Mouse (Mus musculus): ENCODE measurements around the gene Mdn1.

The Mdn1 gene

DNA sequence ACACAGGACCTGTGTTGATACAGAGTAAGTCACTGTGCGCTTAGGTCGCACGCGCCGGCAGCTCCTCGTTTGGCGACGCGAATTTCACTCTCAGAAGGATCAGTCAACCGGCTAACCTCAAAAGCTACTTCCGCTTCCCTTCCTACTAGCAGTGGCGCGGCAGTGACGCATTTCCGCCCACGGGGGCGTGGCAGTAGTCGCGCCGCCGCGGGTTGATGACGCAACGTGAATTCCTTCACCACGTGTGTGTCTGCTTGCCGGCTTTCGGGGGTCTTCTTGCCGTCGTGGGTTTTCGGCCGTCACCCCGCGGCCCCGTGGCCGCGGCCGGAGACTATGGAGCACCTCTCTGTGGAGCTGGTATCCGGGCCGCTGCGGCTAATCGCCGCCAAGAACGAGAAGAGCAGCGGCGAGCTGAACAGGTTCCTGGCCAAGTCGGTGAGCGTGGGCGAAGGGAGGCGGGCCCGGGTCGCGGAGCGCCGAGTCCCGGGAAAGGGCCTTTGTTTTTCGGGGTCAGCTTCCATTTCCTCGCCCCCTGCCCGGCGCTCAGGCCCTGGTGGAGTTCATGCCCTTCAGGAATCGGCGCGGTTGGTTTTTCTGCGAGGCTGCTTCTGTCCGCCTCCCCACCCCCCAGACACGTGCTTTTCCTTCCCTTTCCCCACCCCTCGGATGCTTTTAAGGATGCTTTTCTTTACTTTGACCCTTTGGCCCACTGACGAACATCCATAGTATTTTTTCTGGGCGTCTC, at the start of gene Mdn1:
Gene Mdn1, plus strand, starts transcription at position 202 of the 745 bp plus-strand sequence.
- DNase-seq = peak; percentile 91 to 97

DNA sequence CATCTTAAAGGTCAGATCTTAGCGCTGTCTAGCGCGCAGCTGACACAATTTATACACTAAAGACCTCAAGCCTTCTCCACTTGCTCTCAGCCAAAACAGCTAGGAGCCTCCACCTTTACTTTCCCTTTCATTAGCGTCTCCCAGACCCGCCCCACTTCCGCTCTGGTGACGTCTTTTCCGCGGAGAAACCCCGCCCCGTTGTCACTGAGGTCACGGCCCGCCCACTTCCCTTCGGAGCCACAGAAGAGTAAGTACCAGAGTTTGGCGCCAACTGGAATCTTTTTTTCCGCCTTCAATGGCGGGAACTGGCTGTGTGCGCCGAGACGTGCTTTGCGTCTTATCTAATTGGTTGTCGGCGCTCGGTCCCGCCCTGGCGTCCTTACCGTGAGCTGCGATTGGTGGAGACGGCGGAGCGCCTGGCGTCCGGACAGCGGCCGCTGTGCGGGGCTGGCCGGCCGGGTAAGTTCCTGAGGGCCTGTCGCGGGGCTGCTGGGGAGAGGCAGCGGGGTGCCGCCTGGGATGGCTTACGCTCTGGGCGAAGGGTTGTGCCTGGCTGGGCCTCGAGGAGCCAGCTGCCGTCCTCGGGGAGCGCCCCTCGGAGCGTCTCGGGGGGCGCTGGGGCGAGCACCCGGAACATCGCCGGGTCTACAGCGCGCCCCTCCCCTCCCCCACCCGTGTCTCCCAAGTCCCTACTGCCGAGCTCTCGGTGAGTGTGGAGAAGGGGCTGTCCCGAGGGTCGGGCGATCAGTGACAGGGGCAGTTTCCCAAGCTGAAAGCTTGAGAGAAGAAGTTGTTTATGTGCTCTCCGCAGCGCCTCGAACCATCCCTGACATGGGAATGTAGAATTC, 41.7 kb upstream of the Mdn1 start, which contains the start of gene Casp8ap2:
Gene Casp8ap2, plus strand, starts transcription at position 418 of the 848 bp plus-strand sequence.
- peak; percentile 97 to 99 for DNase-seq

DNA sequence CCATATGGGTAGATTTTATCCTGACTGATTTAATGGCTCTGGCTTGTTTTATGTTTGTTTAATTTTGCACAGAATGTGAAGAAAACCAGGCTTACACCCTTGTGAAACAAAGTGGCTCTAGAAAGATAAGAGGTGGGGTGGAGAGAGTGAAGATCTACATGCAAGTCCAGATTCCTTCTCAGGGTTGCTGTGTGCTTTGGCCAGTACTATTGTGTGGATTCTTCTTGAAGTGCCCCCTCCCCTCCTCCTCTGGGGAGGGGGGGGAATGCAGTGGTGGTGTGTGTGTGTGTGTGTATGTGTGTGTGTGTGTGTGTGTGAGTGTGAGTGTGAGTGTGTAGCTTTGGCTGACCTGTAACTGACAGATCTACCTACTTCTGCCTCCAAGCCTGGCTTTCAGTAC, 35.3 kb upstream of the Mdn1 start:
- DNase-seq = no peak

DNA sequence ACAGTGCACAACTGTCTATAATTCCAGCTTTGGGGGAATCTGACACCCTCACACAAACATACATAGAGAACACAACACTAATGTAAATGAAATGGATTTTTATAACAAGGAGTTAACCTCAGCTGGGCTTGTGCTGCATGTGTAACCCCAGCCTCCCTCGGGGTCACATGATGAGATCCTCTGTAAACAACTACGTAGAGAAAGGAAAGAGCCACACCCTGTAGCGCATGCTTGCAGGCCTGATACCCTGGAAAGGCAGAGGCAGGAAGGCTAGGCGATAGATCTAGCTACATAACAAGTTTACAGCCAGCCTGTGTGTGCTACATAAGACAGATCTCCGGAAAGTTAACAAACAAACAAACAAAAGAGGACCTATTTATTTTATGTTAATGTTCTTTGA, 5.2 kb upstream of the Mdn1 start:
- no peak for DNase-seq

DNA sequence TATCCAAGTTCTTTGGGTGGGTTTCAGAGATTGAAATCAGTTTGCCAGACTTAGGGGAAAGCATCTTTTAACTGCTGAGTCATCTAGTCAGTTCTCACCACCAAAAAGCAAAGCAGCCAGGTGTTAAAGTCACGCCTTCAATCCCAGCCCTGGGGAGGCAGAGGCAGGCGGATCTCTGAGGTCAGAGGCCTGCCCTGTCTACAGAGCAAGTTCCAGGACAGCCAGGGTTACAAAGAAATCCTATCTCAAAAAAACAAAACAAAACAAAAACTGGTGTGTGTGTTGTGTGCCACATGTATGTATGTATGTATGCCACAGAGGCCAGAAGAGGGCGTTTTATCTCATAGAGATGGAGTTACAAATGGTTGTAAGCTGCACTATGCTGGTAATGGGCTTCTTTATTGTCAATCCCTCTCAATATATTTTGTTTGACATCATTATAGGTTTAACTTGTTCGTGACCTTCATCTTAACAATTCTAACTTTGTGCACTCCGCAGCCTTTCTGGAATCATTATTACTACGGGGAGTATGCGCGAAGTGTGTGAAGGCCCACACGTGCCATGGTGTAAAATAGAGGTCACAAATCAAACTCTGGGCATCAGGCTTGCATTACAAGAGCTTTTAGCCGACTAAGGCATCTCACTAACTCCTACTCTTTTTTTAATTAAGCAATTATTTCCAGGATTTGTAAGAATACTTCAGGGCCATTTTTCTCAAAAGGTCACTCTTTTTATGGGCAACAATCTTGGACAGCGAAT, 594 bp upstream of the Mdn1 start:
- DNase-seq = peak in 1 of 2 experiments; percentile 7

DNA sequence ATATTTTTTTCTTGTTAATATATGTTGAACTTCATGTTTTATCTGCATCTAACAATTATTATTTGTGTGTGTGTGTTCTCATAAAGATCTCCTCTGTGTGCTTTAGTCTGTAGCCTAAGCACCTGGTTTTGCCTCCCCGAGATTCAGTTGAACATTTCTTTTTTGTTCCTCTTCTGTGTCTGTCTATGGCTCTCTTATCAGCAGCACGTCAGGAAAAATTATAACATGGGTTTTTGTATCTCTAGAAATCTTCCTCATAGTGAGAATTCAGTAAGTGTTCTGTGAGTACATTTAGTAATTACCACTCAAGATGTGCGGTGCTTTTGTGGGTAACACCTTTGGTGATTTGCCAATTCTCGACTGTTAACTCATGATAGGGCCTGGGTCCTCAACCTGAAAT, 8.9 kb downstream of the Mdn1 start:
- no peak for DNase-seq

DNA sequence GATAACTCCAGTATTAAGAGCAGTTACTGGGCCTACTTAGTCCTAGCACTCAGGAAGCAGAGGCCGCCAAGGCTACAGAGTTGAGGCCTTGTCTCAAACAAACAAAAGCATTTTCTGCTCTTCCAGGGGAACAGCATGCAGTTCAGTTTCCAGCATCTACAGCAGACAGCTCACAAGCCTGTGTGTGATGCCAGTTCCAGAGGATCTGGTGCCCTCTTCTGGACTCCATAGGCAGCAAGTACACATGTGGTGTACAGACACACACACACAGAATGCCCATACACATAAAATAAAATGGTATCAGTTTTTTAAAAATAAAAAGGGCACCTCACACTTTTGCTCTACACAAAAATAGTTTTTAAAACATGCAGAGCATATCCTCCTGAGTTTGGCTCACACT, 11.4 kb downstream of the Mdn1 start:
- no peak for DNase-seq

DNA sequence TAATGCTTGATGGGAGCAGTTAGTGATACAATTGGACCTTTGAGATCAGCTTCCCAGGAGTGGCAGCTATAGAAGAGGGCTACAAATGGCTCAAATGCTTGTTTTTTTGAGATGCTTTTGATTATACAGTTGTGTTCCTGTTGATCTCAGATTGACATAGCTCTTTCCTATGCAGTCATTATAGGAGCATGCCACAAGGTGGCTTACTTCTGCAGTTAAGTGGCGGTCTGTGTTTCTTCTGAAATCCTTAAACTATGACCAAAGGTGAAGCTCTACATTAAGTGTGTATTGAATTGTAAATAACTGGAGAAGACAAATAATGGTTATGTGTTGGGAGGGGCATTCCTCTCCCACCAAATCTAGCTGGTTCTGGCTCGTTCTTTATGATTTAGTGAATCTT, 12.9 kb downstream of the Mdn1 start:
- no peak for DNase-seq

DNA sequence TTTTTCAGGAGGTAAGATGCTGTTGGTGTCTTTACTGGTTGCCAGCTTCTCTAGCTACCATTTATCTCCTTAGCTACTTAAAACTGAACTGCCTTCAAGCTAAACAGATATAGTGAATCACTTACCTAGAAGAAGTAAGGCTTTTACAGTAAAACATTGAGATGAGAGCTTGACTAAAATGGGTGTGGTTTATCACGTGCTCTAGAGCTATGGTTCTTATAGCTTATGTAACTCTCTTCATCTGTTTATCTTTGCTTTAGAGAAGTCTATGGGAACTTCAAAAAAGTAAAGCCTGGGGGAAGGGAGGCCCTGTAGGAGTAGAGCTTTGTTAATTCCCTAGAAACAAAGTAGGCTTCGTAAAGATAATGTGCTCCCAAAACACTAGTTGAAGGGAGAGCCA, 17.1 kb downstream of the Mdn1 start:
- no peak for DNase-seq

DNA sequence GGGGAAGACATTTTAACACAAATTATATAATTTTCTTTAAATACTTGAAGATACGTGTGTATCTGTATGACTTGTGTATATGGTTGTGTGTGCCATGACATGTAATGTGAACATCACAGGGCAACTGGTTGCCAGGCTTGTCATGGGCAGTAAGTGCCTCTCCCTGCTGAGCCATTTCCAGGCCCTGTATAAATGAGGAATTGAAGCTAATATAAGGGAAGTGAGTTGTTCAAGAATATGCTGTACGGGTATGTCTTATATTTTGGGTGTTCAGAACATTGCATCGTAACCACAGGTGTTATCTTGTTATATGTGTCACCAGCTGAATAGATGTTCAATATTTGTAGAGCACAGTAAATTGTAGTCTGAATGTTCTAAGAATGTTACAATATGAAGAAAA, 20.6 kb downstream of the Mdn1 start:
- DNase-seq = no peak

DNA sequence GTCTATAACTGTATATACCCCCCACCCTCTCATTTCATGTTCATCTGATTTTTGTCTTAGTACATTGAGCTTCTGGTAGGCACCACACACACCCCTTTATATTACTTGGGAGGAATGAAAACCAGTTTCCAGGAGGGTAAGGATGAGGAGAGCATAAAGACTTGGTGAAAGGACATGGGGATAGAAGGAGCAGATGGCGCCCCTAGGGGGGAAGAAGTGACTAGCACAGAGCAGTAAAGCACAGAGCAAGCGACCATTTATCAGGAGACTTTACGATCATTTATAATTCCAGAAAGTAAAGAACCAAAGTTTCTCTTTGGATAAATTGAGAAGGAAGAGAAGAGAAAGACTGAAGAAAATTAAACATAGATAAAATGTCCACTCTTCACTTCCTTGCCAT, 23.9 kb downstream of the Mdn1 start:
- no peak for DNase-seq

DNA sequence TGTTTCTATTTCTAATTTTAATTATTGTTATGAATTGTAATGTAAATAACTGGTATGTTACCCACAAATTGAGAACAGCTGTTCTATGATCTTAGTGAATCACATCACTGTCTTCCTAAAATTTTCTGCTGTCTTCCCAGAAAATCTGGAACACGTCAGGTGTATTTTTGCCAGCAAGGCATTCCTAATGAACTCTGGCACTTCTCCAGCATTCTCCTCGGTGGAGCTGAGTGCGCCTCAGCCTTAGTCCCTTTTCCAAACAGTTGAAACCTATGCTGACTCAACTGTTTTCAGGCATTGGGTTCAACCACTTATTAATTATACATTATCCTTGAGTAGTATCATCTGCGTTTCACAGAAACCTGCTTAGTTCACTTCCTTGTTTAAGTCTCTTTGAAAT, 25.6 kb downstream of the Mdn1 start:
- DNase-seq = no peak

DNA sequence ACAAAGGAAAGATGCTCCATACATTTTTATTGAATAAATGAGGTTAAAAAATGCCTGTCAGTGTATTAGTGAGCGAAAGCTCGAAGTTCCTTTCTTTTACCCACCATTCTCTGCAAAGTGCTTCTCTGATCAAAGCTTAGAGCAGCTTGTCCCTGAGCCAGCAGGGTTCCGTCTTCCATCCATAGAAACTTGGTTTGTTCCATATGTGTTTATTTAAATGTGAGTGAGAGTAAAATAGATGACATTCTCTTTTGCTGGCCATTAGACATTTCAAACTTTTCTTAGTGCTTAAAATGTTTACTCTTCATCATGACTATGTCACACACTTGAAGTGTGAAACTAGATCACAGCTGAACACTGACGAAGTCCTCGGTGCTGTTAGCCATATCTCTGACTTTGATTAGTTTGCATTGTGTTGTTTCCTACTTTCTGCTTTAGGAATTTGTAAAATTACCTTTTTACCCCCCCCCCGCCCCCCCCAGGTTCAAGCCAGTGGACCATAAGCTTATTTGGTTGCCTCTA, 26.2 kb downstream of the Mdn1 start:
- no peak for DNase-seq

DNA sequence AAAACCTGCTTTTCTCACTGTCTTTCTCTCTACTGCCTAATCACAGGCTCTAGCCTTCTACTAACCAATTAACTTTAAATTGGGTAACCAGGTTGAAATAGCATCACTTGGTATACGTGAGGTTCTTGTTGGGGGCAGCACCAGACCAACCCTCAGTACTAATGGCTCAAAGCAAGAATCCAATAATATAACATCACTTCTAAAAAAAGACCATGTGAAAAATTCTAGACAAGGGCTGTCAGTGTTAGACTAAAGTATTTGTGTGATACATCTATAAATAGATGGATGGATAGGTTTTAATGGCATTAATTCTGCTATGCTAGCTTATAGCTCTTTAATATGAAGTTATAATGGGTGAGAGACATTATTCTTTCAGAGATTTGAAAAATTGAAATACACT, 60.8 kb downstream of the Mdn1 start:
- no peak for DNase-seq

DNA sequence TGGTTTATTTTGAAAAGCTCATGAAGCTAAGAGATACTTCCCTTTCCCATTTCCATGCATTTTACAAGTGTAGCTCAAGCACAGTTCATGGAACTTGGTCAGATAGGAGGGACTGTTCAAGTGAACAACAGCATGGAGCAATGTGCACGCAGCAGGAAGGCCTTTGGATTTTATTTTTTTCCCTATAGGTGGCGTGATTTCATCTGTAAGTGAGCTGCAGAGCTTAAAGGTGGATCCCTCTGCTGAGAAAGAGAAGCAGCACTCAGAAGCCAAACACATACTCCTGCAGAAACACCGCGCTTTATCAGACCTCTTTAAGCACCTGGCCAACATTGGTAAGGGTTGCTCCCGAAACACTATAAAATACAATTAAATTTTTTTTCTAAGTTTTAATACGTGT, 88.5 kb downstream of the Mdn1 start:
- DNase-seq = no peak

DNA sequence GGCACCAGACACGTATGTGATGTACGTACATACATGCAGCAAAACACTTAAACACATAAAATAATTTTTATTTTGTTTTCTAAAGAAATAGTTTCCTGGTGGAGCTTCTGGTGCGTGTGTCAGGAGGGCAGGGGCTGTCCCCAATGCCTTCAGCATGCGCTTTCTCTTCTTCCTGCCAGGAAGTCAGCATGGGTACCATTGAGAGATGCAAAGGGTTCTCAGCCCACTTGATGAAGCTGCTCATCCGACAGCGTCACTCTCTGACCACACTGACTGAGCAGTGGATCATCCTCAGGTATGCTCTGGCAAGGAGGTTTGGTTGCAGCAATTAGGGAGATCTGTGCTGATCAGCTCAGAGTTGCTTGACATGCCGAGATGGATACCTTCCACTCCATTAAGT, 91.5 kb downstream of the Mdn1 start:
- no peak for DNase-seq

DNA sequence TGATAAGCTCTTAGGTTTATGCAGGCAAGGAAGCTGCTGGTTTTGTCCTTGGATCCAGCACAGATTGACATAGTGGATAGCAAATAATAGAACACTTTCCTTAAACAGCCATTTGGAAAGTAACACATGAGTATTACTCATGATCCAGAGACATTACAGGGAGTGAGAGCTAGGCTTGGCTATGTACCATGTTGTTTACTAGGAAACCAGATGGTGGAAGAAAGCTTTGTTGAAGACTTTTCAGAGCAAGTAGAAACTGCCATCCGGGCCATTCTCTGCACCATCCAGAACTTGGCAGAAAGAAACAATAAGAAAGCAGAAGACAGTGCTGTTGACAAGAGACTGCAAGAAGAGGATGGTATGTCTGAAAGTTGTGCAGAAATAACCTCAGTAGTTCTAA, 93.8 kb downstream of the Mdn1 start:
- no peak for DNase-seq

DNA sequence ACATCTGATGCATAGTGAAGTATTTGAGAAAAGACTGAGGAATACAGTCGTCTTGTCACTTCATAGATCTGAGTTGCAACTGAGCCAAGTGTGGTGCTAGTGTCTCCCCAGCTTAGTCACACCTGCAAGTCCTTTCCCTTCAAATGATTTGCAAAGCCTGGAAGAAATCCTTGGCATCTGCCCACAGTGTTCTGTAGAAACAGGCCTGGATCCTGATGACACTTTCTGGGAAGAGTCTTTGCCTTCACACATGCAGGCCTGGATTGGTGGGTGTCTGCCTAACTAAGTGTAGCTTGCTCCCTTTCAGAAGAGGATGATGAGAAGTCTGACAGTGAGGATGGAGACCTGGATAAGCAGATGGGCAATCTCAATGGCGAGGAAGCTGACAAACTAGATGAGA, 100.5 kb downstream of the Mdn1 start:
- no peak for DNase-seq

DNA sequence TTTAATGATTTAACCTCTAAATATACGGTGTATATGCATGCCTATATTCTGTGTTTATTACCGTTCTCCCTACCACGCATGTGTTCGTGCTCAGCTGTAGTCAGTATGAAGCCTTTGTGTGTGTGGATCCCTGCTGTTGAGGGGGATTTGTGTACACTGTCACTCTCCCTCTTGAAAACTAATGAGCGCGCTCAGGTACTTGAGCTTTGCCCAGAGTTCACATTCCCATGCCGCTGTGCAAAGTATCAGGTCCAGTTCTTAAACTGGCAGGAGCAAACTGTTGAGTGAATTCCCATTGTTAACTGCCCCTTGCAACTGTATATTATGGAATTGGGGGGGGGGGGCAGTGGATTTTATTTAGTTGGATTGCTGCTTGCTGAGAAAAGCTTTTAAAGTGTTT, 110.6 kb downstream of the Mdn1 start:
- DNase-seq = no peak

DNA sequence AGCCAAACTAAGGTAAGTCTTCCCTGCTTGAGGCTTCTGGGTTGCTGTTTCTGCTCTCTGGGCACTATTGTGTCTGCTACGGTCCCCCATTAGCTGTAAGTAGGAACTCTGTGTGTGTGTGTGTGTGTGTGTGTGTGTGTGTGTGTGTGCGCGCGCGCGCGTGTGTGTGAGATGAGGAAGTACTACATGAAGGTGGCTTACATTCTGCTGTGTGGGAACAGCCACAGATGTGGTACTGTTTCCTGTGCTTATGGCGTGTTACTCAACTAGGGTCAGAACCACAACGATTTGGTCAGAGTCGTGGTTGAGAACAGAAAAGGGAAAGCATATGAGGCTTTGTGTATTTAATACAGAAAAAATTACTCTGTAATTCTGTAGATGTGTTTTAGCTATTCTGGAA, 111.1 kb downstream of the Mdn1 start:
- no peak for DNase-seq

DNA sequence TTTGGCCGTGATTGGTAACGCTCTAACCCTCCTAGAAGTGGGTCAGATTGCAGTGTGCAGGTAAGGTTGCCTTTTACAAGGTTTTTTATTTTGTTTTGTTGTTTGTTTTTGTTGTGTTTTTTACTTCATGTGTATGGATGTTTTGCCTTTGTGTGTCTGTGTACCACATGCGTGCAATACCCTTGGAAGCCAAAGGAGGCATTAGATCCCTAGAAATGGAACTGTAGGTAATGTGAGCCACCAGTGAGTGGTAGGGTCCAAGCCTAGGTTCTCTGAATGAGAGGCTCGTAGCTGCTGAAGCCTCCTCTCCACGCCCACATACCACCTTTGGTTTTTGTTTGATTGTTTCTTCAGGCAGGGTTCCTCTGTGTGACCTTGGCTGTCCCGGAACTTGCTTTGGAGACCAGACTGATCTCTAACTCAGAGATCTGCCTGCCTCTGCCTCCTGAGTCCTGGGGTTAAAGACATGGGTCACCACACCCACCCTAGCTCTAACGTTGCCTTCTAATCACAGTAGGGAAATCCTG, 113.4 kb downstream of the Mdn1 start:
- DNase-seq = no peak

DNA sequence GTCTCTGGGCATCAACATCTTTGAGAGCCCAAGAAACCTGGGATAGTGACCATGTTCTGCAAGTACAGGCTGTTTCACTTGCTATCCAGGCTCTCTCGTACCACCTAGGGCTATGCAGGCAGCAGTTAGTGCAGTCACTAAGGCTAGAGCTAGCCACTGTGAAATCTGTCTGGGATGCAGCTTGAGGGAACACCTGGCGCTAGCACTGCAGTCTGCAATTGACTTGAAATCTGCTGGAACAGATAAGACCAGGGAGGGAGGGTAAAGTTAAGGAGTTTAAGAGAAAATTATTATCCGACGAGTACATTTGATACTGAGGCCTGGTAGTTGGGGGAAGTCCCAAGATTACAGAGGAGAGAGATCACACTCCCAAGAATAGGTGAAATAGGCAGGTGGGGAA, 123.1 kb downstream of the Mdn1 start:
- DNase-seq = no peak

DNA sequence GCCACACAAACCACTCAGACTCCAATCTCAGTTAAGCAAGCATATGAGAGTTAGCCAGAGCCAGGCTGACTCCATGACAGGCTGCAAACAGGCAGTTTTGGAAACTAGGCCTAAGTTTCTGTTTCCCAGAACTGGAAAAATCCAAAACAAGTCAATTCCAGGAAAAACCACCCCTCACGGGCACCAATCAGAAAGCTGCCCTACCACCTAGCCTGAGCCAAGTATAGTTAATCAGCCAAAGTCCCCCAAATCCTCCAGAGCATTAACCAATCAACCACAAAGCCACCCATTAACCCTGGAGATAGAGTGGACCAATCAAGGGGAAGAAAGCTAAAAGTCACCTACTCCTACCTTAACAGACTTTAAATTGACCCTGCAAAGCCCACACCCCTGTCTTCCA, 130.2 kb downstream of the Mdn1 start:
- DNase-seq = no peak

Measured in cerebellum, adult 18-20 months (tissue).